Mouse (Mus musculus) heart, embryonic 15.5 days (tissue): Measurements from ENCODE around the gene Cers6. TPM values are rescaled to one million over a fixed set of nuclear protein-coding genes. Genes with fewer than 3 reads are reported as not detected.

Experiments used
- ATAC-seq: fragments of 200-750 bp; cut with Nextera tagmentation; replicated peaks from 2 replicates; pipeline ENCODE4 v1.8.0; 2017; ENCODE audit warnings: low read depth, moderate TSS enrichment; ENCODE audit not compliant: insufficient number of reproducible peaks, insufficient read depth, low FRiP score
- H3K27ac ChIP-seq: fragments of 300-500 bp; sonication (generic); 2 replicates; pipeline ENCODE4 v1.5.1; 2015; ENCODE audit warnings: mild to moderate bottlenecking, inconsistent platforms
- H3K27me3 ChIP-seq: fragments of 300-500 bp; sonication (generic); 2 replicates; pipeline ENCODE4 v1.6.1; 2015; ENCODE audit warnings: inconsistent platforms
- H3K36me3 ChIP-seq: fragments of 300-500 bp; sonication (generic); 2 replicates; pipeline ENCODE4 v1.6.1; 2015; ENCODE audit warnings: mild to moderate bottlenecking, inconsistent platforms
- H3K4me1 ChIP-seq: fragments of 300-500 bp; sonication (generic); replicated peaks from 2 replicates; pipeline ENCODE4 v1.6.1; 2015; ENCODE audit warnings: inconsistent platforms
- H3K4me2 ChIP-seq: fragments of 300-500 bp; sonication (generic); 2 replicates; pipeline ENCODE4 v1.6.1; 2015; ENCODE audit warnings: inconsistent platforms, mild to moderate bottlenecking, moderate library complexity
- H3K4me3 ChIP-seq: fragments of 300-500 bp; sonication (generic); 2 replicates; pipeline ENCODE4 v1.5.1; 2015; ENCODE audit warnings: mild to moderate bottlenecking, inconsistent platforms
- H3K9ac ChIP-seq: fragments of 300-500 bp; sonication (generic); 2 replicates; pipeline ENCODE4 v1.6.1; 2015; ENCODE audit warnings: mild to moderate bottlenecking, inconsistent platforms
- H3K9me3 ChIP-seq: fragments of 300-500 bp; sonication (generic); replicated peaks from 2 replicates; pipeline ENCODE4 v1.6.1; 2016; ENCODE audit warnings: inconsistent platforms
- WGBS: fragments of 180-500 bp; shearing (Covaris S2); methylation state at CpG from one replicate; pipeline ENCODE4 v1.1.7; 2015; ENCODE audit warnings: mixed read lengths; 5-methylcytosine and 5-hydroxymethylcytosine counted together
- polyA plus RNA-seq: library from polyadenylated mRNA; unstranded; fragments of >200 nt; fragmentation: Nextera tagmentation; extraction: Ambion mirVana; gene quantifications from 2 replicates; pipeline ENCODE4 v1.2.1, GENCODE M21; 2015

Cers6 gene
- polyA plus RNA-seq, 1 experiment from 2014 or later, result 19.2 TPM

- H3K4me3 ChIP-seq, result no peak overlapping the region
- peaks cover 5% of the 10 kb centered on the region for H3K4me1 ChIP-seq
- WGBS, result 82% methylated on average over 4 of the region's 4 CpGs
- no peak overlapping the region for H3K9ac ChIP-seq
- no peaks in the 10 kb centered on the region for H3K27me3 ChIP-seq
- no peaks in the 10 kb centered on the region for H3K36me3 ChIP-seq
- H3K4me2 ChIP-seq, result no peak overlapping the region
- no peaks in the 10 kb centered on the region for H3K9me3 ChIP-seq
- ATAC-seq, result no peak
- H3K27ac ChIP-seq, result no peak overlapping the region
Observed at GRCm38 (mm10) chr2:69020636-69021310, 159.5 kb downstream of the Cers6 start.

- Histone ChIP-seq H3K36me3 (no peaks in the 10 kb centered on the region), H3K4me3 (no peak overlapping the region), H3K4me2 (no peak overlapping the region), H3K4me1 (no peaks in the 10 kb centered on the region; the same call in 1 of the 2 replicates), H3K27ac (no peak overlapping the region), H3K27me3 (no peaks in the 10 kb centered on the region), H3K9me3 (no peaks in the 10 kb centered on the region), H3K9ac (no peak overlapping the region)
- ATAC-seq, result no peak
- WGBS, result 47% methylated on average over 4 of the region's 4 CpGs
Observed at GRCm38 (mm10) chr2:69021516-69021915, 160.3 kb downstream of the Cers6 start.

- no peaks in the 10 kb centered on the region; the same call in 1 of the 2 replicates for H3K4me1 ChIP-seq
- H3K36me3 ChIP-seq, result no peaks in the 10 kb centered on the region
- no peak overlapping the region for H3K4me3 ChIP-seq
- H3K27me3 ChIP-seq, result no peaks in the 10 kb centered on the region
- ATAC-seq, result no peak
- no peak overlapping the region for H3K4me2 ChIP-seq
- no peak overlapping the region for H3K27ac ChIP-seq
- WGBS, result 87% methylated on average over 2 of the region's 2 CpGs
- H3K9ac ChIP-seq, result no peak overlapping the region
- no peaks in the 10 kb centered on the region for H3K9me3 ChIP-seq
Observed at GRCm38 (mm10) chr2:69024856-69025255, 163.6 kb downstream of the Cers6 start.

GRCm38 (mm10) chr2:69032562-69032961 is 171.3 kb downstream of the Cers6 start:
- no peaks in the 10 kb centered on the region for H3K36me3 ChIP-seq
- WGBS, result 66% methylated on average over 2 of the region's 2 CpGs
- ATAC-seq, result no peak

GRCm38 (mm10) chr2:69035457-69035856 is 174.2 kb downstream of the Cers6 start:
- Histone ChIP-seq H3K9me3 (no peaks in the 10 kb centered on the region), H3K4me2 (no peak overlapping the region), H3K36me3 (no peaks in the 10 kb centered on the region), H3K27me3 (no peaks in the 10 kb centered on the region), H3K27ac (no peak overlapping the region), H3K4me3 (no peak overlapping the region), H3K9ac (no peak overlapping the region), H3K4me1 (no peaks in the 10 kb centered on the region)
- 49% methylated on average over 4 of the region's 4 CpGs for WGBS
- ATAC-seq, result no peak

More at GRCm38 (mm10) chr2:69032562-69032961, 171.3 kb downstream of the Cers6 start:
- H3K4me2 ChIP-seq, result no peak overlapping the region
- H3K27me3 ChIP-seq, result no peaks in the 10 kb centered on the region
- H3K27ac ChIP-seq, result no peak overlapping the region
- H3K4me3 ChIP-seq, result no peak overlapping the region
- H3K9me3 ChIP-seq, result no peaks in the 10 kb centered on the region
- H3K9ac ChIP-seq, result no peak overlapping the region
- no peaks in the 10 kb centered on the region for H3K4me1 ChIP-seq

GRCm38 (mm10) chr2:69037362-69037761 is 176.1 kb downstream of the Cers6 start:
- no peak overlapping the region for H3K4me2 ChIP-seq
- no peaks in the 10 kb centered on the region for H3K27me3 ChIP-seq
- 80% methylated on average over 2 of the region's 2 CpGs for WGBS
- H3K4me3 ChIP-seq, result no peak overlapping the region
- H3K4me1 ChIP-seq, result no peaks in the 10 kb centered on the region
- no peak overlapping the region for H3K9ac ChIP-seq
- no peak overlapping the region for H3K27ac ChIP-seq
- no peak for ATAC-seq
- H3K36me3 ChIP-seq, result no peaks in the 10 kb centered on the region
- H3K9me3 ChIP-seq, result no peaks in the 10 kb centered on the region

- H3K9ac ChIP-seq, result no peak overlapping the region
- no peak for ATAC-seq
- H3K27ac ChIP-seq, result no peak overlapping the region
- no peaks in the 10 kb centered on the region; the same call in 1 of the 2 replicates for H3K4me1 ChIP-seq
- H3K9me3 ChIP-seq, result no peaks in the 10 kb centered on the region
- H3K27me3 ChIP-seq, result no peaks in the 10 kb centered on the region
- H3K4me3 ChIP-seq, result no peak overlapping the region
- H3K36me3 ChIP-seq, result no peaks in the 10 kb centered on the region
- WGBS, result 61% methylated on average over 6 of the region's 6 CpGs
- H3K4me2 ChIP-seq, result no peak overlapping the region
Observed at GRCm38 (mm10) chr2:69042327-69043106, 181.3 kb downstream of the Cers6 start.

GRCm38 (mm10) chr2:69043431-69044118 is 182.3 kb downstream of the Cers6 start:
- no peak overlapping the region for H3K4me3 ChIP-seq
- ATAC-seq, result no peak
- no peak overlapping the region for H3K4me2 ChIP-seq
- no peaks in the 10 kb centered on the region for H3K9me3 ChIP-seq
- WGBS, result 76% methylated on average over 4 of the region's 4 CpGs
- H3K27me3 ChIP-seq, result no peaks in the 10 kb centered on the region
- H3K36me3 ChIP-seq, result no peaks in the 10 kb centered on the region
- no peaks in the 10 kb centered on the region; the same call in 1 of the 2 replicates for H3K4me1 ChIP-seq
- no peak overlapping the region for H3K9ac ChIP-seq
- H3K27ac ChIP-seq, result no peak overlapping the region

- no peak overlapping the region for H3K27ac ChIP-seq
- peaks cover 7% of the 10 kb centered on the region for H3K4me1 ChIP-seq
- no peaks in the 10 kb centered on the region for H3K9me3 ChIP-seq
- no peak for ATAC-seq
- no peak overlapping the region for H3K9ac ChIP-seq
- 87% methylated on average over 4 of the region's 4 CpGs for WGBS
- H3K36me3 ChIP-seq, result no peaks in the 10 kb centered on the region
- H3K27me3 ChIP-seq, result no peaks in the 10 kb centered on the region
- H3K4me2 ChIP-seq, result no peak overlapping the region
- no peak overlapping the region for H3K4me3 ChIP-seq
Observed at GRCm38 (mm10) chr2:69045926-69046325, 184.7 kb downstream of the Cers6 start.

- ATAC-seq, result no peak
- H3K4me3 ChIP-seq, result no peak overlapping the region
- H3K27ac ChIP-seq, result no peak overlapping the region
- H3K4me1 ChIP-seq, result peaks cover 7% of the 10 kb centered on the region
- H3K9ac ChIP-seq, result no peak overlapping the region
- H3K27me3 ChIP-seq, result no peaks in the 10 kb centered on the region
- no peaks in the 10 kb centered on the region for H3K9me3 ChIP-seq
- 79% methylated on average over 7 of the region's 7 CpGs for WGBS
- H3K36me3 ChIP-seq, result no peaks in the 10 kb centered on the region
- H3K4me2 ChIP-seq, result no peak overlapping the region
Observed at GRCm38 (mm10) chr2:69047297-69047696, 186.1 kb downstream of the Cers6 start.

- Histone ChIP-seq H3K36me3 (no peaks in the 10 kb centered on the region), H3K27me3 (no peaks in the 10 kb centered on the region), H3K27ac (no peak overlapping the region), H3K4me3 (no peak overlapping the region), H3K4me1 (peaks cover 7% of the 10 kb centered on the region; the same call in 1 of the 2 replicates), H3K4me2 (no peak overlapping the region), H3K9me3 (no peaks in the 10 kb centered on the region), H3K9ac (no peak overlapping the region)
- WGBS, result 88% methylated on average over 3 of the region's 3 CpGs
- no peak for ATAC-seq
Observed at GRCm38 (mm10) chr2:69047805-69048204, 186.6 kb downstream of the Cers6 start.
